Mouse (Mus musculus) gastrocnemius, adult 8-10 months (tissue): Measurements from ENCODE around the gene Stxbp5l. TPM values are rescaled to one million over a fixed set of nuclear protein-coding genes. Genes with fewer than 3 reads are reported as not detected.
A peak's percentile ranks its signal among the peaks of the same experiment; 100 is the strongest.
"Not testable (repeated sequence)": the region's sequence is repeated elsewhere in the genome, so short reads cannot be mapped to it uniquely, and the experiment has no call there.

Experiments
- DNase-seq, 2 experiments: peaks; one replicate each; pipeline ENCODE4 v3.0.0; 2022; ENCODE audit warnings: low spot score in 2 of 2
- total RNA-seq, 4 experiments: library from RNA; stranded (reverse); gene quantifications; 2 replicates each; pipeline ENCODE4 v1.2.4; 2022

Stxbp5l gene
- under 1 TPM in 2 of 4 experiments, not detected in 2; 0.10 to 0.11 TPM for total RNA-seq

- DNase-seq = peak; percentile 76 to 79
Measured at GRCm38 (mm10) chr16:37384821-37385344, at the start of gene Stxbp5l. Stxbp5l (minus strand) TSS chr16:37384962.

DNA sequence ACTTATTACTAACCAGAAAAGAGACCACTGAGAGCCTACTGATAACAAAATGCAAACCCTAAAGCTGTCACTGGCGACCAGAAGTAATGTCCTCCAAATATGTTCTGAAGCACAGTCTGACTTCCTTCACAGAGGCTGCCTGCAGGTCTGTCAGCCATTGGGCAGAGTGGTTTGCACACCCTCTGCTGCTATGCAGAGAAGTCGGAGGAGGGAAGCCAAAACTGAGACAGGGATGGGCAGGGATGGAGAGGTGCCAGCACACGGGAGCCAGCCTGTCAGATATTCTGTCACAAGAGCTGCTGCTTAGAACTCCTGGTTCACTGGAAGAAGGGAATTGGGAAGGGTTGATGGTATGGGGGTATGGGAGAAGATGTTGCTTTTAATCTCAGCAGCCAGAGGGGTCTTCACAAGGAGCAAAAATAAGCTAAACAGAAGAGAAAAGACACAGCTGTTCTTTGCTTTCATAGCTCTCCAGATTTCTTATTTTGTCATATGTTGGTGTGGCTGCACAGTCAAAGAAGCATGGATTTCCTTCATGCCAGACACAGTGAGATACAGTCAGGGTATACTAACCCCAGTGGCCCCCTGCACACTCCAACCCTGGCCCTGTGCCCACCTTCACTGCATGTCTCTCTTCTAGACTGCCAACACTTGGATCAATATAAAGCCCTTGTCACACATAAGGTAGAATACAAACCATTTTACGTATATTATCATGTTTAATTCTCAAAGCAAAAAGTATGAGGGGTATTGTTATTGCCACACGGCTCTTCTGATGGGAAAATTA, 48.8 kb upstream of the Stxbp5l start:
- no peak for DNase-seq

DNA sequence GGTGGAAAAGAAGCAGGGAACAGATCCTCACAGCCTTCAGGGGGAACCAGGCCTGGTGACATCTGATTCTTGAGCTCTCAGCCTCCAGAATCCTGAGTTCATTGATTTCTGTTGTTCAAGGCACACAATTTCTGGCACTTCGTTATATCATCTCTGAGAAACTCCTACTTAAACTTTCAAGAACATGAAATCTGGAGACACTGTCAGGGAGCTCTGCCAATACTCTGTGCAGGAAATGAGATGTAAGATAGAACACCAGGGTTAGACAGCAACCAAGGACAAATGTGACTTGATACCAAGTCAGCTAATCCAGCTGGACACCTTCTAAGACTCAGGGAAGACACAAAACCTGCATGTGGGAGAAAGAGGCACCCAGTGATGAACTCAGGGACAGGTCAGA, 40.7 kb upstream of the Stxbp5l start:
- no peak for DNase-seq

DNA sequence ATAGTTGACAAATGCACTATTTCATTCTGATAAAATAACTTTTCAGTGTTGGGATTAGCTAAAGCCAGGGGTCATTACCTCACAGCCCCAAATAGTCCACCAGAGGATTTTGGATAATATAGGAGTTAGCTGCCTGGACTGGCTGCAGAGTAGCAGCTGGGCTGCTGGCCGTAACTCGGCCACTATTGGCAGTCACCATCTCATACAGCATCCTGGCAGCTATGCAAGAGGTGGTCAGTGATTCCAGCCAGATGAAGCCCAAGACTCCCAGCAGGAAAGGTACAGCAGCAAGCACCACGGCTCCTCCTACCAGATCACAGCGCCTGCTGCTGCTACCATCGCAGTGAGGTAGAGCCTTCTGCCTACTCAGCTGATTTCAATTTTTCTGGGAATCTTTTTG, 38.1 kb upstream of the Stxbp5l start:
- DNase-seq = peak in 1 of 2 experiments; percentile 5

DNA sequence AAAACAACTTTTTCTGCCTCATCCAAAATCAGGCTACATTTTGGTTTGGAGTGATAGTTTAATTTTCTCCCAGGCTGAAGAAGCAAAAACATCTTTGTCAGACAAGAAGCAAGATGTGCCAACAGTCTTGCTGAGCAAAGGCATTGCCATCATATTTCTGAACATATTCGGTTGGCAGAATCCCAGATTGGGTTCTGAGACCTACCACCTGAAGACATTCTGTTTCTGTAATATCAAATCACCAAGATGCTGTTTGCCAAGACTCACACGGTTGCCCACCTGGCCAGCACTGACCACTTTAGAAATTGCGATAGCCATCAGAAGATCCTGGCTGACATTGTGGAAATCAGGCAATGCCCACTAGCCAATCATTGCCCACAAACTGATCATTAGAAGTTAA, 37.1 kb upstream of the Stxbp5l start:
- no peak for DNase-seq

- DNase-seq = no peak
Measured at GRCm38 (mm10) chr16:37420512-37420911, 35.8 kb upstream of the Stxbp5l start.

- DNase-seq = no peak
Measured at GRCm38 (mm10) chr16:37405536-37405935, 20.8 kb upstream of the Stxbp5l start.

DNA sequence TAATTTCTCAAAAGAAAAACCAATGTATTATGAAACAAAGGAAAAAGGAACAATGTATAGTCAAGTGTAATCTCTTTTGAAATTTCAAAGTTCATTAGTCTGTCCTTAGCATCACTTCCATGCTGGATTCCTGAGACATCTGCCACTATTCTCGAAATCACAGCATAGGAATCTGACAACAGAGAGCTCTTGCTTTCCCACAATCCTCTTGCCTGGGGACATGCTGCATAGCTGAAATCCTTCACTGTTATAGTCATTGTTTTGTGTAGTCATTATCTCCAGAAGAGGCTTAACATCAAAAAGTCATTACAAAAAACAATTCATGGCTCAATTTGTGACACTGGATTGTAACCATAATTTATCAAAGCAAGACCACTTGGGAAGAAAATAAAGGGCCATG, 20.2 kb upstream of the Stxbp5l start:
- DNase-seq = no peak

DNA sequence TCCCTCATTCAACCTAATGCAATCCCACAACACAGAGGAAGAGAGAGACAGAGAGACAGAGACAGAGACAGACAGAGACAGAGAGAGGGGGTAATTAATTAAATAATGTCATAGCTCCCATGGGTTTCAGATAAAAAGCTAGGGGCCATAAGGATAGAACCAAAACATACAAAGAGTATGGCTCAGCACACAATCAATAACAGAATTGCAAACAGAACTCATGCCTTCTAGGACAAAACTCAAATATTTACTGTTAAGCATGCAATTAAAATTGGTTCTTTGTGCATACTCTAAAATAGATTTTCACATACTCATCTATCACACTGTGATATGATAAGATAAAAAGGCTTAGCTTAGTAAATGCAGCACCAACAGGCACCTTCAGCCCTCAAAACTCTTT, 5.2 kb upstream of the Stxbp5l start:
- DNase-seq = no peak

- no peak for DNase-seq
Measured at GRCm38 (mm10) chr16:37389201-37389905, 4.6 kb upstream of the Stxbp5l start.

GRCm38 (mm10) chr16:37384369-37384768, 393 bp downstream of the Stxbp5l start:
- DNase-seq = no peak

DNA sequence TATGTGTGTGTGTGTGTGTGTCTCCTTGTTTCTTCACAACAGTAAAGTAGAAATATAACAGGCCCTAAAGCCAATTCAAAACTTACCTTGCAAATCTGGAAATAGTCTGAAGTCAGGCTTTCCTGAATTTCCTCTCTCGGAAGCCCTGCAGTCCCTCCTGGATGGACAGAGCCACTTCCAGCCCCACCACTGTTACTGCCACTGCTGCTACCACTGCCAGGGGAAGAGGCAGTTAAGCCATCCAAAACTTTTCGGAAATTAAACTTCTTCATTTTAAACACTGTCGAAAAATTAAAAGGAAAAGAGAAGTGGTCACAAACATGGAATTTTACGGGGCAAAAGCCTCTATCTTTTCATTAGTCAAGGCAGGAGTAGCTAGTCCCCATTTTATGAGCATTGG, 1.3 kb downstream of the Stxbp5l start:
- DNase-seq = no peak

DNA sequence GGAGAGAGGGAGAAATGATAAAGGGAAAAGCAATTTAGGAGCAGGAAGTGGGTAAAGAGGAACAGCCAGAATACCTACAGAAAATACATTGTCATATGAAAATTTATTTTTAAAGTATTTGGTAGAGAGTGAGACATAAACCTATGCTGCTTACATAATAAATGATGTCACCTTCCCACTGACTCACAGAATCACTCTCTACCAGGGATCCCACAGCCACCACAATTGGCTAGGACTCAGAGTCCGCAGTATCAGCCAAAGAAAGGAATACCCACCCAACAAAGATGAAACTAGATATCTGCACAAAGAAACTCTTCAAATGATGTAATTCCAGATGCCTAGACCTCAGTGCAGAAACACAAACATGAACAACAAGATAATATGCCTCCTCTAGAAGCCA, 12.0 kb downstream of the Stxbp5l start:
- peak in 1 of 2 experiments; percentile 2 for DNase-seq

DNA sequence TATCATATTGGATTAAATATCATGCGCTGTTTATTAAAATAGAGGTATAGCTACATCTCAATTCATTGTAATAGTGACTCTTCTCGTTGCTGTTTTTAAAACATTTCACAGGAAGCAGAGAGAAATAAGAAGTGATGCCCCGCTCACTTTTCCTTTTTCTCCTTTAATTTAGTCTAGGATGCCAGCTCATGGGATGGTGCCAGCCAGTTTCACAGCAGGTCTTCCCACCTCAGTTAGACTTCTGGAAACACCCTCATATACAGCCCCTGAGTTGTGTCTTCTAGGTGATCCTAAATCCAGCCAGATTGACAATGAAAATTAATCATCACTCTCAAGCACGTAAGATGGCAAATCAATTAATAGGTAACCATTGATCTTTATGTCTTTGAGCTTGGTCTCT, 17.3 kb downstream of the Stxbp5l start:
- DNase-seq = no peak

- no peak for DNase-seq
Measured at GRCm38 (mm10) chr16:37363958-37364357, 20.8 kb downstream of the Stxbp5l start.

DNA sequence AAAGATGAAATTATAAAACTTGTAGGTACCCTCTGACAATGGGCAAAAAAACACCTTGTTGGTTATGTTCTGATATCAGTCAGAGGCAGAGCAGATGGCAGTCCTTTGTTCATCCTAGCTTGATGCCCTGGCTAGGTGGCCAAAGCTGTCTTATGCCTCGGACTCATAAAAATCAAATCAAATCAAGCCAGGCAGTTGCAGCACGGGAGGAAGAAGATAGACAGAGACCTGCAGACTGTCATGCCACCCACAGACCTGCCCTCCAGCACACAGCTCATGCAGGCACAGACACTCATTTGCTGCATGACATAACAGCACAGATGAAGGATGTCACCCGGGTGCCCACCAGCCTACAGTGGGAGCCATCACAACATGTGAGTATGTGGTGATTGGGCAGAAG, 29.1 kb downstream of the Stxbp5l start:
- no peak for DNase-seq

DNA sequence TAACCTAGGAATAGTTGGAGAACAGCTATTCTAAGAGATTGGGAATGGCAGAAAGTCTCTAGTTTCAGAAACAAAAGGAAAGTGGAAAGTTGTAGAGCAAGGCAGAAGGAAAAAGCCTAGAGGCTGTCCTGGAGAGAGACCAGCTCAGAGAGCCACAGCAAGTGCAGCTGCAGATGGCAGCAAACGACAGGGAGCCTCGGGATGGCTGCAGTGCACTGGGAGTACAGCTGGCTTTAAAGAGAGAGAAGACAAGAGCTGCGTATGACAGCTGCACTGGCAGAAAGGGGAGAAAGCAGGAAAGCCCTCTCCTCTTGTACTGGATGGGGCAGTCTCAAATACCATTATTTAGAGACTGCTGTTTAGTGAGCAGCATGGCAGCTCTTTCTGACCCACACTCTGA, 37.7 kb downstream of the Stxbp5l start:
- no peak for DNase-seq

- DNase-seq = no peak
Measured at GRCm38 (mm10) chr16:37344960-37345359, 39.8 kb downstream of the Stxbp5l start.

GRCm38 (mm10) chr16:37341446-37341845, 43.3 kb downstream of the Stxbp5l start:
- DNase-seq = not testable (repeated sequence)

GRCm38 (mm10) chr16:37338177-37338576, 46.6 kb downstream of the Stxbp5l start:
- DNase-seq = no peak

GRCm38 (mm10) chr16:37337529-37337928, 47.2 kb downstream of the Stxbp5l start:
- DNase-seq = no peak

DNA sequence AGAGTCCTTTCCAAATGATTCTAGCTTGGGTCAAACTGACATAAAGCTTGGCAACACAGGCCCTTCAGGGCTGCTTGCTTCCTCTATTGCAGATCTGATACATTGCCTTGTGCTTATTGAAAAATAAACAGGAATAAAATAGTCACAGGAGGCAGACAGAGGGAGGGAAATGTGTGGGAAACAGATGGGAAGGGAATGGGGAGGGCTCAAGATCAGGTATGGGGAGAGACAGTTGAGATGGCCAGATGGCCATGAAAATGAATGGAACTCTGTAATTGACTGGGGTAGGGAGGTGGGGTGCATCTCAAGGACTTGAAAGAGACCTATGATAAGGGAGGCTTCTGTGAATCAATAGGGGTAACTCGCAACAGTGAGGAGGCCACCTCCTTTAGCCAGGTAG, 80.3 kb downstream of the Stxbp5l start:
- no peak for DNase-seq

GRCm38 (mm10) chr16:37292593-37292992, 92.2 kb downstream of the Stxbp5l start:
- DNase-seq = no peak
